Mouse (Mus musculus) right cerebral cortex, postnatal 10 days (tissue): ENCODE data around the gene D11Wsu47e.

Experiments used
- DNase-seq, 2 experiments: peaks; one replicate each; pipeline ENCODE4 v3.0.0; 2021; ENCODE audit warnings: low spot score in 2 of 2

Gene D11Wsu47e

DNA sequence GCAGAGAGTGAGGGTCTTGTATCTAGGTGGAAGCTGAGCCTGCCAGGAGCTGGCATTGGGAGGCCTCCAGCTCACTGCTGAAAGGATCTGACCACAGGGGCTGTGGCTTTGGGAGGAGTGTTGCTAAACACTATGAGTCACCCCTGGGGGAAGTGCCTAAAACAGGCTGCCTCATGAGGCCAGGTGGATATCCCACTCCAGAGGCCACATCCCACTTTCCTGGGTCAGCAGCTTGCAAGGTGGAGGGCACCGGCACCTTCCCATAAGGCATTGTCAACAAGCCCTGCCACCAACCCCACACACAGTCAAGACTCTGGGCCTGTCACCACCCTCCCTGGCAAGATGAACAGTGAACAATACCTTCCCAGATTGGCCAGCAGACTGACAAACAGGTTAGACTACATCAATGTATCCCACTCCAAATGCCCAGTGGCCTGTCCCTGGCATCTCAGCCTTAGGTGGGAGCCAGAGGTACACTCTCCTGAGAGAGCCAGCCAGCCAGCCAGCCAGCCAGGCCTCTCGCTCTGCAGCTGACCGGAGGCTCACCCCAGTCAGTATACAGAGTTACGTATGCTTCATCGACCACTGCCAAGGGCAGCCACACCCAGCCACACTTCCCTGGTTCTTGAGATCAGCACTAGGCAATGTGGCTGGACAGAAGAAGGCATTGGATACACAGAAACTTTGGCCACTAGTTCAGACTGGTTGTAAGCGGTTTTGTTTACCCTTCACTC, 49.6 kb downstream of the D11Wsu47e start:
- DNase-seq = no peak

GRCm38 (mm10) chr11:113735151-113735550, 50.9 kb downstream of the D11Wsu47e start:
- DNase-seq = no peak

GRCm38 (mm10) chr11:113736848-113737552, 52.8 kb downstream of the D11Wsu47e start:
- no peak for DNase-seq

- DNase-seq = no peak
Measured at GRCm38 (mm10) chr11:113737553-113737854, 53.3 kb downstream of the D11Wsu47e start.

DNA sequence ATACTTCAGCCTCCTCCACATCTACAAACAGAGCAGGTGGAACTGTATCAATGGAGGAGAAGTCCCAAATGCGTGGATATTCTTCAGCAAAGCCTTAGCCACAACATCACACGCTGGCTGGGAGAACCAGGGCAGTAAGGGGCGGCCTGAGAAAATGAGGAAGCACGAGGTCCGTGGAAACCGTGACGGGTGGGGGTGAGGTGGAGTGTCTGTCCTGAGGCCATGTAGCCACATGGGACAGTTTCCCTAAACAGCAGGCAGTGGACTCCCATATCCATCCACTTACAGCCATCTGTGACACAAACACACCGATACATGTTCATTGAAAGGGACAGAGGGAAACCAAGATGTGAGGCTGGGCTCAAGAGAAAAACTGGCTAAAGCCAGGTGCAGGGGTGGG, 53.7 kb downstream of the D11Wsu47e start:
- DNase-seq = no peak

DNA sequence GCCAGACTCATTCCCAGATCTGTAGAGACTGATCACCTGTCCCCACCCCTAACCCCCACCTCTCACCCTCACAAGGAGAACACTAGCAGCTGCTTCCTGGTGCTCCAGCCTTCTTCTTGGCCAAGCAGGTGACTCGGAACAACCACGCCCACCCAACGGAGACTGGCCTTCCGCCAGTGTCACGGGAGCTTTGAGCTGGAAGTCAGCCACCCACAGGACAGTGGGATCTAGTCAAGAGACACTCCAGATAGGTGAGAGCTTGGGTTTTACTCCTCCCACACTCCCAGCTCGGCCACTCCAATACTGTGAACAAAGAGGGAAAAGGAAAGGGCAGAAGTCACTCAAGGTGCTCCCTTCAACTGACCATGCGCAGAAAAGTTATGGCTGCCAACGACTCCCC, 55.0 kb downstream of the D11Wsu47e start:
- no peak for DNase-seq

- no peak for DNase-seq
Measured at GRCm38 (mm10) chr11:113740100-113740499, 55.9 kb downstream of the D11Wsu47e start.

GRCm38 (mm10) chr11:113742998-113743397, 58.8 kb downstream of the D11Wsu47e start:
- DNase-seq = no peak
